Mouse (Mus musculus): Measurements from ENCODE around the gene Slc23a3. TPM values are rescaled to one million over a fixed set of nuclear protein-coding genes. Genes with fewer than 3 reads are reported as not detected.
A peak's percentile ranks its signal among the peaks of the same experiment; 100 is the strongest.

Slc23a3 gene
- polyA plus RNA-seq, 1 experiment from 2014 or later: not detected

DNA sequence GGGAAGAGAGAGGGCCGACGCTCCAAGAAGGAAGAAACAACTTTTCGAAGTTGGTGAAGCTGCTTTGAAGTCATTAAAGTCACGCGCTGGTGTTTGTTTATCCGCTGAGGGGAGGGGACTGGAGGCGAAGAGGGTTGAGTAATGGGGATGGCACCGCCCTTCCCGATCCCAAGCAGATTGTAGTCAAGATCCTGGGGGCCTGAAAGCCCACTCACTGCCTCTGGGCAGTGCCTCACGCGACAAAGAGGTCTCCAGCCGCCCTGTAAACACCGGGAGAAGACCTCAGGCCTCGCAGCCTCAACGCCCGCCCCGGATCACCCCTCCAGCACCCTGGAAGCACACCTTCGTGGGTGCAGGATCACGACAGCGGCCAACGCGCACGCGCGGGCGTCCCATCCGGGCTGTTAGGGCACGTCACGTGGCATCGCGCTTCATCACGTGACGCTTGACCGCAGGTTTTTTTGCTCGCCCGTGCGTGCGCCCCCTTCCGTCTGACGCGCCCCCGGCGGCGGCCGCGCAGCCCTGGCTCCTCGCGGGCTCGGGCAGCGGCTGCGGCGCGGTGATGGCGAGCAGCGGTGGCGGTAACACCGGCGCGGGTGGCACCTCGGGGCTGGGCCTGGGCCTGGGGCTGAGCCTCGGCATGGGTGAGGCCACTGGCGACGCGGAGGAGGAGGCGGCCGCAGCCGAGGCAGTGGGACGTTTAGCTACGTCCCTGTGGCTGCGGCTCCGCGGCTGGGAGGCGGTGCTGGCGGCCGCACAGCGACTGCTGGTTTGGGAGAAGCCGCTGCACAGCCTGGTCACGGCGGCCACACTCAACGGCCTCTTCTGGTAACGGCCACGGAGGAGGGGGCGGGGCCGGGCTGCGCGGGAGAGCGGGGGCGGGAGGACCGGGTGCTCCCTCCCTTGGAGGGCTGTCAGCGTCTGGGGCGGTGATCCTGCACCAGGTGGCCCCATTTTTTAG is 8.9 kb upstream of the Slc23a3 start, which contains the start of the genes Cnppd1 and Retreg2:
TSS of gene Cnppd1 (minus strand) at position 411 of the 961 bp plus-strand sequence.
TSS of gene Retreg2 (plus strand) at position 478 of the 961 bp plus-strand sequence.
- peaks cover 14% of the 10 kb centered on the region for H3K36me3 ChIP-seq (ENCODE audit: control insufficient read depth, insufficient read depth, low read length)
- H3K4me2 ChIP-seq (ENCODE audit: low read depth): peak within 1 kb of the TSS; percentile 98
- peak within 1 kb of the TSS; percentile 92 for H3K9ac ChIP-seq (ENCODE audit: low read length)
- H3K27me3 ChIP-seq (ENCODE audit: control insufficient read depth, insufficient read depth, low read length): no peaks in the 10 kb centered on the region
- peak within 1 kb of the TSS; percentile 86 for H3K4me3 ChIP-seq (ENCODE audit: low read depth, low read length)
- peak; percentile 97 for DNase-seq (ENCODE audit: low spot score)
- peaks cover 16% of the 10 kb centered on the region; the same call in 1 of the 2 replicates for H3K4me1 ChIP-seq (ENCODE audit: control insufficient read depth, insufficient read depth, low read length)
- no peaks in the 10 kb centered on the region for H3K9me3 ChIP-seq (ENCODE audit: control insufficient read depth, low read length)
- under 1% methylated on average over 77 of the region's 91 CpGs for WGBS
- peak within 1 kb of the TSS; percentile 96 for H3K27ac ChIP-seq (ENCODE audit: low read depth, low read length)
- ATAC-seq (ENCODE audit: insufficient read depth, low FRiP score, low TSS enrichment): peak; percentile 89

GRCm38 (mm10) chr1:75141486-75142190 is 7.9 kb upstream of the Slc23a3 start:
- peak overlapping the region; percentile 92 for H3K9ac ChIP-seq (ENCODE audit: low read length)
- peak overlapping the region; percentile 64; the same call in 1 of the 2 replicates for H3K27ac ChIP-seq (ENCODE audit: low read depth, low read length)
- H3K36me3 ChIP-seq (ENCODE audit: control insufficient read depth, insufficient read depth, low read length): peaks cover 11% of the 10 kb centered on the region
- peak; percentile 60 for DNase-seq (ENCODE audit: low spot score)
- under 1% methylated on average over 53 of the region's 53 CpGs for whole genome bisulfite sequencing
- H3K4me2 ChIP-seq (ENCODE audit: low read depth): peak overlapping the region; percentile 98
- ATAC-seq (ENCODE audit: insufficient read depth, low FRiP score, low TSS enrichment): no peak
- peak overlapping the region; percentile 86 for H3K4me3 ChIP-seq (ENCODE audit: low read depth, low read length)
- H3K9me3 ChIP-seq (ENCODE audit: control insufficient read depth, low read length): no peaks in the 10 kb centered on the region
- peaks cover 16% of the 10 kb centered on the region; the same call in 1 of the 2 replicates for H3K4me1 ChIP-seq (ENCODE audit: control insufficient read depth, insufficient read depth, low read length)
- no peaks in the 10 kb centered on the region for H3K27me3 ChIP-seq (ENCODE audit: control insufficient read depth, insufficient read depth, low read length)

DNA sequence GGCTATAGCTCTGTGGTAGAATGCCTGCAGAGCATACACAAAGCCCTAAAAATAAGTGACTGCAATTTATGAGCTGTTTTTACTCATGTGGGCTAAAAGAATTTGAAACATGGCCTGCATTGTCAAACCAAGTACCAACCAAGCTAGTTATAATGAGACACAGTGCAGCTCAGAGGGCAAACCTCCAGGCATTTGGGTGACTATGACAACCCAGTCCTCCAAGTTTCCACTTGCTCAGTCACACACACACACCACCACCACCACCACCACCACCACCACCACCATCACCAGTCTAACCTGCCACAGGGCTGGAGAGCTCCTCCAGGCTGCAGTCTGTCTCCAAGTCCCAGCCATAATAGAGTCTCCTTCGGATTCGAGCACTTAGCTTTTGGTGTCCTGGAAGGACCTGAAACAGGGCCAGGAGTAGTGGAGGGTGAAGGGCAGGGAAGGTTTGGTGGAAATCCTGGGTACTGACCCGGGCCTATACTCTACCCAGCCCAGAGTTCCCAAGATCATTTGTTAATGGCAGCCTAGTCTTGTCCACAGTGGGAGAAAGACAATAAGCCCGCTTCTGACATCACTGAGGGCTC is 7.0 kb upstream of the Slc23a3 start:
- no peak overlapping the region for H3K27ac ChIP-seq (ENCODE audit: low read depth, low read length)
- H3K36me3 ChIP-seq (ENCODE audit: control insufficient read depth, insufficient read depth, low read length): peaks cover 9% of the 10 kb centered on the region; the same call in 1 of the 2 replicates
- peak overlapping the region; percentile 98 for H3K4me2 ChIP-seq (ENCODE audit: low read depth)
- H3K9me3 ChIP-seq (ENCODE audit: control insufficient read depth, low read length): no peaks in the 10 kb centered on the region
- peaks cover 16% of the 10 kb centered on the region; the same call in 1 of the 2 replicates for H3K4me1 ChIP-seq (ENCODE audit: control insufficient read depth, insufficient read depth, low read length)
- peak overlapping the region; percentile 86 for H3K4me3 ChIP-seq (ENCODE audit: low read depth, low read length)
- peak overlapping the region; percentile 92 for H3K9ac ChIP-seq (ENCODE audit: low read length)
- WGBS: 64% methylated on average over 4 of the region's 4 CpGs
- ATAC-seq (ENCODE audit: insufficient read depth, low FRiP score, low TSS enrichment) (no peak), DNase-seq (ENCODE audit: low spot score) (no peak)
- H3K27me3 ChIP-seq (ENCODE audit: control insufficient read depth, insufficient read depth, low read length): no peaks in the 10 kb centered on the region

DNA sequence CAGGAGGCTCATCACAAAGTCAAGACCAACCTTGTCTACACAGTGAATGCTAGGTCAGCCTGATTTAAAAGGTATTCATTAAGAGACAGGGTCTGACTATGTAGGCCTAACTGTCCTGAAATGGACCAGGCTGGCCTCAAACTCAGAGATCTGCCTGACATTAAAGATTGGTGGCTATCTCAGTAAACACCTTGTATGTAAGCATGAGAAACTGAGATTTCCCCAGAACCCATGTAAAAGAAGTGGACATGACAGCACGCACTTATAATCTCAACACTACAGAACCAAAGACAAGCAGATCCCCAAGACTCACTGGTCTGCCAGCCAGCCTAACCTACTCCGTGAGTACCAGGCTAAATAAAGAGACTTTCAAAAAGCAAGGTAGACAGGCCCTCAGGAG is 4.8 kb upstream of the Slc23a3 start:
- Histone ChIP-seq H3K36me3 (ENCODE audit: control insufficient read depth, insufficient read depth, low read length) (peaks cover 7% of the 10 kb centered on the region; the same call in 1 of the 2 replicates), H3K4me1 (ENCODE audit: control insufficient read depth, insufficient read depth, low read length) (peaks cover 12% of the 10 kb centered on the region; the same call in 1 of the 2 replicates), H3K4me3 (ENCODE audit: low read depth, low read length) (no peak overlapping the region), H3K4me2 (ENCODE audit: low read depth) (no peak overlapping the region), H3K9ac (ENCODE audit: low read length) (no peak overlapping the region), H3K9me3 (ENCODE audit: control insufficient read depth, low read length) (no peaks in the 10 kb centered on the region), H3K27ac (ENCODE audit: low read depth, low read length) (no peak overlapping the region), H3K27me3 (ENCODE audit: control insufficient read depth, insufficient read depth, low read length) (no peaks in the 10 kb centered on the region)
- WGBS: 95% methylated on average over 2 of the region's 2 CpGs
- ATAC-seq (ENCODE audit: insufficient read depth, low FRiP score, low TSS enrichment) (no peak), DNase-seq (ENCODE audit: low spot score) (no peak)

DNA sequence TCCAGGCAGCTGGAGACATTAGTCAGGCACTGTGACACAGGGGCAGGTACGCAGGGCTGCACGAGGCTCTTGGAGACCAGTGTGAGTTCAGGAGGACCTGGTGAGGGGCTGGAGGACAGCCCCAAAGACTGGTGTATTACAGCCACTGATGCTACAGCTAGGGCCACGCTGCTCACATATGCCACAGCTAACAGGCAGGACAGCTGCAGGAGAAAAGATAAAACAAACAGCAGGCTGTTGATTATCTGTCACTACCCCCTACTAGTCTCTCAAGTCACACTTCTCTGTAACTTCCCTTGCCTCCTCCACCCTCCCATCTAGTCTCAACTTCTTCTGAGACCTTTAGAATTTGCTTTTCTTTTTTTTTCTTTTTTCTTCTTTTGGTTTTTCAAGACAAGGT is 3.0 kb upstream of the Slc23a3 start:
- ATAC-seq (ENCODE audit: insufficient read depth, low FRiP score, low TSS enrichment): no peak
- H3K4me2 ChIP-seq (ENCODE audit: low read depth): no peak overlapping the region
- H3K27me3 ChIP-seq (ENCODE audit: control insufficient read depth, insufficient read depth, low read length): no peaks in the 10 kb centered on the region
- H3K27ac ChIP-seq (ENCODE audit: low read depth, low read length): no peak overlapping the region
- peaks cover 7% of the 10 kb centered on the region; the same call in 1 of the 2 replicates for H3K36me3 ChIP-seq (ENCODE audit: control insufficient read depth, insufficient read depth, low read length)
- DNase-seq (ENCODE audit: low spot score): no peak
- H3K4me1 ChIP-seq (ENCODE audit: control insufficient read depth, insufficient read depth, low read length): peaks cover 12% of the 10 kb centered on the region; the same call in 1 of the 2 replicates
- H3K9me3 ChIP-seq (ENCODE audit: control insufficient read depth, low read length): no peaks in the 10 kb centered on the region
- H3K9ac ChIP-seq (ENCODE audit: low read length): no peak overlapping the region
- H3K4me3 ChIP-seq (ENCODE audit: low read depth, low read length): no peak overlapping the region
- 69% methylated on average over 3 of the region's 3 CpGs for WGBS

DNA sequence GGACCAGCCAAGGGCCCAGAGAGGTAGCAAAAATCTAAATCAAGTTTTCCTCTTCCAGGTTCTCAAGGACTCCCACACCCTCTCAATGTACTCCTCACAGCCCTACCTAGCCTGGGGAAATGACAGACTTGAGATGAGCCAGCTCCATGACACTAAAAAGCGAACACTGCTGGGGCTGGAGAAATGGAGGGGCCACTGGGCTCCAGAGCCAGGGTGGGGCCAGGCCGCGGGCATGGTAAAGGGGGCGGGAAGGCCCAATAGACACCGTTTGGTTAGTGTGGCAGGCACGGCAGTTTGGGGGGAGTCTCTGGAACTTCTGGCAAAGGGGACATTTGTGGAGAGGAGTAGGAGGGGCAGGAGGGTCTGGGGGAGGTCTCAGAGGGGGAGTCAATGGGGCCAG is 2.6 kb upstream of the Slc23a3 start:
- Histone ChIP-seq H3K4me3 (ENCODE audit: low read depth, low read length) (no peak overlapping the region), H3K4me2 (ENCODE audit: low read depth) (no peak overlapping the region), H3K9ac (ENCODE audit: low read length) (no peak overlapping the region), H3K36me3 (ENCODE audit: control insufficient read depth, insufficient read depth, low read length) (peaks cover 7% of the 10 kb centered on the region; the same call in 1 of the 2 replicates), H3K27ac (ENCODE audit: low read depth, low read length) (no peak overlapping the region), H3K27me3 (ENCODE audit: control insufficient read depth, insufficient read depth, low read length) (no peaks in the 10 kb centered on the region), H3K4me1 (ENCODE audit: control insufficient read depth, insufficient read depth, low read length) (peaks cover 11% of the 10 kb centered on the region; the same call in 1 of the 2 replicates), H3K9me3 (ENCODE audit: control insufficient read depth, low read length) (no peaks in the 10 kb centered on the region)
- ATAC-seq (ENCODE audit: insufficient read depth, low FRiP score, low TSS enrichment) (no peak), DNase-seq (ENCODE audit: low spot score) (no peak)
- 77% methylated on average over 6 of the region's 6 CpGs for WGBS

- H3K9ac ChIP-seq (ENCODE audit: low read length): no peak overlapping the region
- H3K36me3 ChIP-seq (ENCODE audit: control insufficient read depth, insufficient read depth, low read length): no peaks in the 10 kb centered on the region
- ATAC-seq (ENCODE audit: insufficient read depth, low FRiP score, low TSS enrichment) (no peak), DNase-seq (ENCODE audit: low spot score) (no peak)
- H3K4me1 ChIP-seq (ENCODE audit: control insufficient read depth, insufficient read depth, low read length): no peaks in the 10 kb centered on the region
- 77% methylated on average over 3 of the region's 3 CpGs for WGBS
- no peak overlapping the region for H3K4me3 ChIP-seq (ENCODE audit: low read depth, low read length)
- no peak overlapping the region for H3K4me2 ChIP-seq (ENCODE audit: low read depth)
- H3K27me3 ChIP-seq (ENCODE audit: control insufficient read depth, insufficient read depth, low read length): no peaks in the 10 kb centered on the region
- H3K9me3 ChIP-seq (ENCODE audit: control insufficient read depth, low read length): no peaks in the 10 kb centered on the region
- H3K27ac ChIP-seq (ENCODE audit: low read depth, low read length): no peak overlapping the region
These were observed 5.0 kb downstream of the Slc23a3 start for GRCm38 (mm10) chr1:75128641-75129040.

DNA sequence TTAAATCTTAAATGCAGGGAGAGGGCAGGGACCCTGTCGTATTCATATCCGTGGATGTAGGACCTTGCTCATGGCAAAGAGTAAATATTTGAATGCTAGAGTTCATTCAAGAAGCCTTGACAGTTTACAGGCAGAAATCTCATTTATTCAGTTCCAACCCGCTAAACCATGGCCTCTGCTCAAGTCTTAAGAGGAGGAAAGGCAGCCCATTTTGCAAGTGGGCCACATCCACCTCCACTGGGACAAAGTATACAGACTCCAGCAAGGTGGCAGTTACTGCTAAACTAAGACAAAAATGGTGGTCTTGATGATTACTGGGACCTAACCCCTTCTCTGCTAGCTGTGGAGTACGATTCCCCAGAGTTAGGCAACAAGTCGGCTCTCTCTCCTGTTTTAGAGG is 8.3 kb downstream of the Slc23a3 start:
- no peak for ATAC-seq (ENCODE audit: insufficient read depth, low FRiP score, low TSS enrichment)

More for the DNA sequence above, 8.3 kb downstream of the Slc23a3 start:
- no peak overlapping the region for H3K27ac ChIP-seq (ENCODE audit: low read depth, low read length)
- H3K27me3 ChIP-seq (ENCODE audit: control insufficient read depth, insufficient read depth, low read length): no peaks in the 10 kb centered on the region
- H3K9me3 ChIP-seq (ENCODE audit: control insufficient read depth, low read length): no peaks in the 10 kb centered on the region
- no peaks in the 10 kb centered on the region for H3K4me1 ChIP-seq (ENCODE audit: control insufficient read depth, insufficient read depth, low read length)
- no peak for DNase-seq (ENCODE audit: low spot score)
- no peaks in the 10 kb centered on the region for H3K36me3 ChIP-seq (ENCODE audit: control insufficient read depth, insufficient read depth, low read length)
- H3K9ac ChIP-seq (ENCODE audit: low read length): peak overlapping the region; percentile 3; the same call in 1 of the 2 replicates
- H3K4me3 ChIP-seq (ENCODE audit: low read depth, low read length): peak overlapping the region; percentile 48
- peak overlapping the region; percentile 50 for H3K4me2 ChIP-seq (ENCODE audit: low read depth)
- 42% methylated on average over 5 of the region's 5 CpGs for WGBS
